Mouse (Mus musculus): ENCODE measurements around the gene Nes. TPM values are rescaled to one million over a fixed set of nuclear protein-coding genes. Genes with fewer than 3 reads are reported as not detected.

Nes gene
- polyA plus RNA-seq, 1 experiment from 2014 or later: 7.9 TPM

DNA sequence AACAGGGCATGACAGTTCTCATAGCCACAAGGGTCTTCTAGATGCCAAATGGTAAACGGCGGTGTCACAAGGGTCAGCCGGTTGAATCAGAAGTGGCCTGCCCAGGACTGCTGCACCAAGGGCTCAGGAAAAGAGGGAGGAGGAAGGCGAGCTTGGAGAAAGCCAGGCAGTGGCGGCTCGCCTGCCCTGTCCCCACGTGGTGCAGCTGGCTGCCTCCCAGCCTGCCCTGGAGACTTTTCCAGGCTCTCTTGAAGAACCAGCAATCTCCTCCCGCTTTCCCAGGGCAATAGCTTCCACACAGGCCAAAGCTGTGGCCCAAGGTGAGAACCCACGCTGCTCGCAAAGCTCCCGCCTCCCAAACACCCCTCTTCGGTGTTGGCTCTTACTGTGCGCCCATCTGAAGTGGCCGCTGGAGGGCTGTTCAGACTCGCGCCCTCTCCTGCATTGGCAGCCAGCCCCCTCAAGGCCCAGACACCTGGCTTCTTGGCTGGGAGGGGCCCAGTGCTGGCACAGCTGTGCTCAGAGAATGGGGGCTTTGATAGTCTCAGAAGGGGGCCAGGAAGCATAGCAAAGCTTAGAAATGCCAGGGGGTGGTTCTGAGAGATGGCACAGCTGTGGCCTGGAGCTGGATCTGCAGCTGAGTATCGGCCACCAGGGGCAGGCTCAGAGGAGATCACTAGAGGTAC, 31.6 kb downstream of the Nes start:
- WGBS: 2% methylated on average over 17 of the region's 17 CpGs
- Histone ChIP-seq H3K4me2 (ENCODE audit: low read depth, severe bottlenecking) (no peak overlapping the region), H3K27me3 (ENCODE audit: control insufficient read depth, insufficient read depth, low read length) (peaks cover 66% of the 10 kb centered on the region), H3K4me3 (ENCODE audit: low read depth, low read length) (no peak overlapping the region), H3K36me3 (ENCODE audit: control insufficient read depth, insufficient read depth, low read length) (no peaks in the 10 kb centered on the region), H3K9me3 (ENCODE audit: control insufficient read depth, low read length) (no peaks in the 10 kb centered on the region; the same call in 1 of the 2 replicates), H3K4me1 (ENCODE audit: control insufficient read depth, insufficient read depth, low read length) (0 out of 2 replicates have a peak, but pooled peaks cover 6% of the 10 kb centered on the region), H3K27ac (replicated peaks; ENCODE audit: low read depth, low read length) (no peak overlapping the region), H3K9ac (ENCODE audit: low read length) (no peak overlapping the region)
- DNase-seq (ENCODE audit: low spot score): no peak
- ATAC-seq (ENCODE audit: insufficient number of reproducible peaks, low FRiP score, low TSS enrichment, low read depth): no peak

- 76% methylated on average over 18 of the region's 18 CpGs for WGBS
- Histone ChIP-seq H3K36me3 (ENCODE audit: control insufficient read depth, insufficient read depth, low read length) (no peaks in the 10 kb centered on the region), H3K4me2 (ENCODE audit: low read depth, severe bottlenecking) (no peak overlapping the region), H3K9ac (ENCODE audit: low read length) (no peak overlapping the region), H3K27me3 (ENCODE audit: control insufficient read depth, insufficient read depth, low read length) (peaks cover 29% of the 10 kb centered on the region), H3K9me3 (ENCODE audit: control insufficient read depth, low read length) (no peaks in the 10 kb centered on the region; the same call in 1 of the 2 replicates), H3K4me3 (ENCODE audit: low read depth, low read length) (no peak overlapping the region), H3K4me1 (ENCODE audit: control insufficient read depth, insufficient read depth, low read length) (no peaks in the 10 kb centered on the region), H3K27ac (replicated peaks; ENCODE audit: low read depth, low read length) (no peak overlapping the region)
- DNase-seq (ENCODE audit: low spot score) (peak; percentile 43), ATAC-seq (ENCODE audit: insufficient number of reproducible peaks, low FRiP score, low TSS enrichment, low read depth) (no peak)
Measured at GRCm38 (mm10) chr3:88005822-88006786, 35.2 kb downstream of the Nes start.

GRCm38 (mm10) chr3:88010634-88011265, 39.9 kb downstream of the Nes start:
- Histone ChIP-seq H3K9ac (ENCODE audit: low read length) (no peak overlapping the region), H3K4me1 (ENCODE audit: control insufficient read depth, insufficient read depth, low read length) (no peaks in the 10 kb centered on the region), H3K4me3 (ENCODE audit: low read depth, low read length) (no peak overlapping the region), H3K9me3 (ENCODE audit: control insufficient read depth, low read length) (no peaks in the 10 kb centered on the region; the same call in 1 of the 2 replicates), H3K27me3 (ENCODE audit: control insufficient read depth, insufficient read depth, low read length) (no peaks in the 10 kb centered on the region), H3K36me3 (ENCODE audit: control insufficient read depth, insufficient read depth, low read length) (no peaks in the 10 kb centered on the region), H3K4me2 (ENCODE audit: low read depth, severe bottlenecking) (no peak overlapping the region), H3K27ac (replicated peaks; ENCODE audit: low read depth, low read length) (no peak overlapping the region)
- DNase-seq (ENCODE audit: low spot score): peak; percentile 53
- no peak for ATAC-seq (ENCODE audit: insufficient number of reproducible peaks, low FRiP score, low TSS enrichment, low read depth)
- 11% methylated on average over 6 of the region's 6 CpGs for WGBS

GRCm38 (mm10) chr3:88022322-88023191, 51.7 kb downstream of the Nes start:
- Histone ChIP-seq H3K36me3 (ENCODE audit: control insufficient read depth, insufficient read depth, low read length) (no peaks in the 10 kb centered on the region), H3K9me3 (ENCODE audit: control insufficient read depth, low read length) (no peaks in the 10 kb centered on the region; the same call in 1 of the 2 replicates), H3K9ac (ENCODE audit: low read length) (0 out of 2 replicates have a peak overlapping the region, but pooled peaks have one; percentile 30), H3K27ac (replicated peaks; ENCODE audit: low read depth, low read length) (no peak overlapping the region), H3K27me3 (ENCODE audit: control insufficient read depth, insufficient read depth, low read length) (peaks cover 62% of the 10 kb centered on the region), H3K4me1 (ENCODE audit: control insufficient read depth, insufficient read depth, low read length) (peaks cover 11% of the 10 kb centered on the region), H3K4me3 (ENCODE audit: low read depth, low read length) (peak overlapping the region; percentile 44), H3K4me2 (ENCODE audit: low read depth, severe bottlenecking) (peak overlapping the region; percentile 88)
- WGBS: under 1% methylated on average over 66 of the region's 66 CpGs
- DNase-seq (ENCODE audit: low spot score) (peak; percentile 90), ATAC-seq (ENCODE audit: insufficient number of reproducible peaks, low FRiP score, low TSS enrichment, low read depth) (peak; percentile 77)

DNA sequence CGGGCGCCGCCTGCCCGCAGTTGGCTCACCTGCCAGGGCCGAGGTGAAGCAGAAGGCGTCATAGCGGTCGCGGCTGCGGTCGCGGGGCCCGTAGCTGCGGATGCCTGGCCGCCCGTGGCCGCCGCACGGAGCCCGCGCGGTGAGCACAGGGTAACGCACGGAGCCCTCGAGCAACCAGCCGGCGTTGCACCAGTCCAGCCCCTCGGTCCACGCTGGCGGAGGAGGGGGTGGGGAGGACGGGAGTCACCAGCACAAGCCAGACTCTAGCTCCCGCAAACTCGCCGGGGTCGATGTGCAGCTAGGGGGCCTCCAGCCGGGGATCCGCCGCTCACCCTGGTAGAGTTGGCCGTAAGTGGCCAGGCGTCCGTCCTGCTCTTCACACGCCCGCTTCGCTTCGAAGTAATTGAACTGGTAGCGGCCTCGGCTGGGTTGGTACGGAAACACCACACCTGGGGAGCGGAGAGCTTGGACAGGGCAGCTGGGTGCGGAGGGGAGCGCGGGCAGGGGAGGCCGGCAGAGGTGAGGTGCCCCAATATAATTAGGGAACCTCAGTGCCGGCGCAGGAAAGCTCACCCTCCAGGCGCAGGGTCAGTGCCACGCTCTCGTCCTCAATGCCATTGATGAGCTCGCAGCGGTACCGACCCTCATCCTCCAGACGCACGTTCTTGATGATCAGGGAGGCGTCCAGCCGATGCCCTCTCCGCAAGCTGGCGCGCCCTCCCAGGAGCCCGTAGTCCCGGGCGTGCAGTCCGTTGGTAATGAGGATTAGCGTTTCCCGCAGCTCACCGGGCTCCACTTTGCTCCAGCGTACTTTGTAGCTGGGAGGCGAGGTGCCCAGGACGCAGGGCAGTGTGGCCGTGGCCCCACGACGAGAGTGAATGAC, 52.6 kb downstream of the Nes start:
- H3K4me1 ChIP-seq (ENCODE audit: control insufficient read depth, insufficient read depth, low read length): peaks cover 11% of the 10 kb centered on the region
- peak overlapping the region; percentile 30; the same call in 1 of the 2 replicates for H3K9ac ChIP-seq (ENCODE audit: low read length)
- H3K27ac ChIP-seq (replicated peaks; ENCODE audit: low read depth, low read length): no peak overlapping the region
- H3K4me2 ChIP-seq (ENCODE audit: low read depth, severe bottlenecking): peak overlapping the region; percentile 88
- peaks cover 62% of the 10 kb centered on the region for H3K27me3 ChIP-seq (ENCODE audit: control insufficient read depth, insufficient read depth, low read length)
- DNase-seq (ENCODE audit: low spot score) (no peak), ATAC-seq (ENCODE audit: insufficient number of reproducible peaks, low FRiP score, low TSS enrichment, low read depth) (peak; percentile 63)
- WGBS: under 1% methylated on average over 81 of the region's 81 CpGs
- H3K4me3 ChIP-seq (ENCODE audit: low read depth, low read length): peak overlapping the region; percentile 44
- no peaks in the 10 kb centered on the region for H3K36me3 ChIP-seq (ENCODE audit: control insufficient read depth, insufficient read depth, low read length)
- peaks cover 4% of the 10 kb centered on the region; the same call in 1 of the 2 replicates for H3K9me3 ChIP-seq (ENCODE audit: control insufficient read depth, low read length)

DNA sequence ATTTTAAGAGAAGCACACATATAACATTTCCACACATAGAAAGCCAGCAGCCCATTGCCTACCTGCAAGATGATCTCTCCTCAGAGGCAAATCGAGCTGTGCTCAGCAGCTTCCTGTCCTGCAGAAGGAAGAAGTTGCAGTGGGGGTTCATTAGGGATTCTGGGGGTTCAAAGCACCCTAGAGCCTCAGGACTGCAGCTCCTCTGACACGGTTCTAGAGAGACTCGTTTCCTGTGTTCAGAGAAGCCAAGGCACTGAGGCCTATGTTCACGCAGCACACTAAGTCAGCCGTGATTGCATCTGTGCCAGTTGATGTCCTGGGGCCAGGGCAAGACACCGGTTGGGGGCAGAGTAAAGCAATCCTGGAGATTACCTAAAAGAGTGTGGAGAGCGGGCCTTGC, 55.9 kb downstream of the Nes start:
- DNase-seq (ENCODE audit: low spot score) (no peak), ATAC-seq (ENCODE audit: insufficient number of reproducible peaks, low FRiP score, low TSS enrichment, low read depth) (no peak)
- H3K4me1 ChIP-seq (ENCODE audit: control insufficient read depth, insufficient read depth, low read length): peaks cover 11% of the 10 kb centered on the region
- H3K9ac ChIP-seq (ENCODE audit: low read length): no peak overlapping the region
- peaks cover 4% of the 10 kb centered on the region; the same call in 1 of the 2 replicates for H3K9me3 ChIP-seq (ENCODE audit: control insufficient read depth, low read length)
- H3K27me3 ChIP-seq (ENCODE audit: control insufficient read depth, insufficient read depth, low read length): peaks cover 61% of the 10 kb centered on the region
- H3K4me3 ChIP-seq (ENCODE audit: low read depth, low read length): no peak overlapping the region
- H3K4me2 ChIP-seq (ENCODE audit: low read depth, severe bottlenecking): no peak overlapping the region
- H3K27ac ChIP-seq (replicated peaks; ENCODE audit: low read depth, low read length): no peak overlapping the region
- 60% methylated on average over 7 of the region's 7 CpGs for WGBS
- H3K36me3 ChIP-seq (ENCODE audit: control insufficient read depth, insufficient read depth, low read length): no peaks in the 10 kb centered on the region

Data from limb, embryonic 11.5 days (tissue).